Mouse (Mus musculus): ENCODE measurements at regions not wholly inside any gene's neighbourhood (a gene's known extent, or its start where the extent isn't known, plus 50 kb on each side); places are given as distances from the start of the nearest gene placed in this dataset.
A peak's percentile ranks its signal among the peaks of the same experiment; 100 is the strongest.

GRCm38 (mm10) chr14:114790946-114791830 lies 300.8 kb upstream of the Gpc5 start:
- Histone ChIP-seq H3K9me3 (ENCODE audit: low read length) (no peaks in the 10 kb centered on the region), H3K4me2 (ENCODE audit: low read depth, low read length) (peak overlapping the region; percentile 36; the same call in 1 of the 2 replicates), H3K27me3 (ENCODE audit: insufficient read depth, low read length) (no peaks in the 10 kb centered on the region), H3K4me1 (ENCODE audit: insufficient read depth) (no peaks in the 10 kb centered on the region), H3K4me3 (ENCODE audit: low read depth, low read length) (no peak overlapping the region), H3K36me3 (replicated peaks; ENCODE audit: insufficient read depth, low read length) (no peaks in the 10 kb centered on the region), H3K9ac (replicated peaks) (no peak overlapping the region), H3K27ac (ENCODE audit: low read depth) (no peak overlapping the region)
- WGBS (ENCODE audit: insufficient replicate concordance), result 23% methylated on average over 13 of the region's 13 CpGs
- TF ChIP-seq EP300 (IDR thresholded peaks at IDR 0.05; ENCODE audit: low read depth), result no peak
- peak; percentile 86 for TF ChIP-seq CTCF (IDR thresholded peaks at IDR 0.05; ENCODE audit: low read depth)
- DNase-seq, result peak; percentile 64
- no peak for ATAC-seq

- no peak for ATAC-seq
- H3K4me2 ChIP-seq (ENCODE audit: low read depth, low read length), result no peak overlapping the region
- H3K9ac ChIP-seq (replicated peaks), result no peak overlapping the region
- no peak overlapping the region for H3K4me3 ChIP-seq (ENCODE audit: low read depth, low read length)
- TF ChIP-seq CTCF (IDR thresholded peaks at IDR 0.05; ENCODE audit: low read depth) (no peak), EP300 (IDR thresholded peaks at IDR 0.05; ENCODE audit: low read depth) (no peak)
- H3K36me3 ChIP-seq (replicated peaks; ENCODE audit: insufficient read depth, low read length), result no peaks in the 10 kb centered on the region
- H3K27me3 ChIP-seq (ENCODE audit: insufficient read depth, low read length), result no peaks in the 10 kb centered on the region
- WGBS (ENCODE audit: insufficient replicate concordance), result 45% methylated on average over 4 of the region's 4 CpGs
- H3K4me1 ChIP-seq (ENCODE audit: insufficient read depth), result no peaks in the 10 kb centered on the region
- no peak overlapping the region for H3K27ac ChIP-seq (ENCODE audit: low read depth)
- H3K9me3 ChIP-seq (ENCODE audit: low read length), result no peaks in the 10 kb centered on the region
- no peak for DNase-seq
Observed at GRCm38 (mm10) chr14:114791831-114792224, 300.2 kb upstream of the Gpc5 start.

- H3K4me1 ChIP-seq (ENCODE audit: insufficient read depth), result no peaks in the 10 kb centered on the region
- DNase-seq, result no peak
- H3K27ac ChIP-seq (ENCODE audit: low read depth), result no peak overlapping the region
- H3K4me2 ChIP-seq (ENCODE audit: low read depth, low read length), result no peak overlapping the region
- WGBS (ENCODE audit: insufficient replicate concordance), result 83% methylated on average over 11 of the region's 11 CpGs
- ATAC-seq, result no peak
- no peaks in the 10 kb centered on the region for H3K36me3 ChIP-seq (replicated peaks; ENCODE audit: insufficient read depth, low read length)
- no peaks in the 10 kb centered on the region for H3K27me3 ChIP-seq (ENCODE audit: insufficient read depth, low read length)
- TF ChIP-seq EP300 (IDR thresholded peaks at IDR 0.05; ENCODE audit: low read depth) (no peak), CTCF (IDR thresholded peaks at IDR 0.05; ENCODE audit: low read depth) (no peak)
- H3K9ac ChIP-seq (replicated peaks), result no peak overlapping the region
- H3K4me3 ChIP-seq (ENCODE audit: low read depth, low read length), result no peak overlapping the region
- no peaks in the 10 kb centered on the region for H3K9me3 ChIP-seq (ENCODE audit: low read length)
Observed at GRCm38 (mm10) chr14:114804643-114805042, 287.4 kb upstream of the Gpc5 start.

- ATAC-seq, result no peak
- no peaks in the 10 kb centered on the region for H3K4me1 ChIP-seq (ENCODE audit: insufficient read depth)
- H3K27me3 ChIP-seq (ENCODE audit: insufficient read depth, low read length), result no peaks in the 10 kb centered on the region
- H3K4me3 ChIP-seq (ENCODE audit: low read depth, low read length), result no peak overlapping the region
- H3K9ac ChIP-seq (replicated peaks), result no peak overlapping the region
- no peak for DNase-seq
- no peaks in the 10 kb centered on the region for H3K9me3 ChIP-seq (ENCODE audit: low read length)
- no peak for TF ChIP-seq CTCF (IDR thresholded peaks at IDR 0.05; ENCODE audit: low read depth)
- TF ChIP-seq EP300 (IDR thresholded peaks at IDR 0.05; ENCODE audit: low read depth), result no peak
- H3K36me3 ChIP-seq (replicated peaks; ENCODE audit: insufficient read depth, low read length), result no peaks in the 10 kb centered on the region
- WGBS (ENCODE audit: insufficient replicate concordance), result 78% methylated on average over 2 of the region's 2 CpGs
- no peak overlapping the region for H3K4me2 ChIP-seq (ENCODE audit: low read depth, low read length)
- H3K27ac ChIP-seq (ENCODE audit: low read depth), result no peak overlapping the region
Observed at GRCm38 (mm10) chr14:114808621-114809020, 283.4 kb upstream of the Gpc5 start.

GRCm38 (mm10) chr14:114820677-114821076 lies 271.3 kb upstream of the Gpc5 start:
- 42% methylated on average over 1 of the region's 1 CpGs for WGBS (ENCODE audit: insufficient replicate concordance)
- ATAC-seq, result no peak
- Histone ChIP-seq H3K27me3 (ENCODE audit: insufficient read depth, low read length) (no peaks in the 10 kb centered on the region), H3K36me3 (replicated peaks; ENCODE audit: insufficient read depth, low read length) (no peaks in the 10 kb centered on the region), H3K4me3 (ENCODE audit: low read depth, low read length) (no peak overlapping the region), H3K27ac (ENCODE audit: low read depth) (no peak overlapping the region), H3K9ac (replicated peaks) (no peak overlapping the region), H3K4me2 (ENCODE audit: low read depth, low read length) (no peak overlapping the region), H3K9me3 (ENCODE audit: low read length) (no peaks in the 10 kb centered on the region), H3K4me1 (ENCODE audit: insufficient read depth) (no peaks in the 10 kb centered on the region)
- TF ChIP-seq EP300 (IDR thresholded peaks at IDR 0.05; ENCODE audit: low read depth), result no peak
- TF ChIP-seq CTCF (IDR thresholded peaks at IDR 0.05; ENCODE audit: low read depth), result no peak
- DNase-seq, result no peak

- no peaks in the 10 kb centered on the region for H3K4me1 ChIP-seq (ENCODE audit: insufficient read depth)
- no peaks in the 10 kb centered on the region for H3K36me3 ChIP-seq (replicated peaks; ENCODE audit: insufficient read depth, low read length)
- no peaks in the 10 kb centered on the region for H3K9me3 ChIP-seq (ENCODE audit: low read length)
- no peak for DNase-seq
- no peak overlapping the region for H3K4me2 ChIP-seq (ENCODE audit: low read depth, low read length)
- 46% methylated on average over 2 of the region's 2 CpGs for WGBS (ENCODE audit: insufficient replicate concordance)
- no peak for ATAC-seq
- H3K27ac ChIP-seq (ENCODE audit: low read depth), result no peak overlapping the region
- no peak overlapping the region for H3K9ac ChIP-seq (replicated peaks)
- H3K27me3 ChIP-seq (ENCODE audit: insufficient read depth, low read length), result no peaks in the 10 kb centered on the region
- TF ChIP-seq CTCF (IDR thresholded peaks at IDR 0.05; ENCODE audit: low read depth) (no peak), EP300 (IDR thresholded peaks at IDR 0.05; ENCODE audit: low read depth) (no peak)
- H3K4me3 ChIP-seq (ENCODE audit: low read depth, low read length), result no peak overlapping the region
Observed at GRCm38 (mm10) chr14:114821098-114821594, 270.9 kb upstream of the Gpc5 start.

Measured in liver, postnatal 0 days (tissue).